Mouse (Mus musculus): ENCODE measurements around the gene Wfdc12.

- no peak for TF ChIP-seq CTCF (IDR thresholded peaks at IDR 0.05; ENCODE audit: insufficient read depth, low read length)
- no peak for TF ChIP-seq POLR2A (IDR thresholded peaks at IDR 0.05; ENCODE audit: borderline replicate concordance, extremely low read depth, low read depth, low read length)
Observed at GRCm38 (mm10) chr2:164144025-164144424, 46.4 kb downstream of the Wfdc12 start.

All from lung, adult 2 months (tissue).